Mouse (Mus musculus) c-Kit-negative CD71-positive TER-119-positive erythroid progenitor cells, embryonic 14.5 days (primary cell): ENCODE results near the gene Naif1.

Experiments
- DNase-seq: peaks from one replicate; pipeline ENCODE4 v3.0.0-alpha.2; 2013; ENCODE audit warnings: low read depth, low spot score

Gene Naif1

GRCm38 (mm10) chr2:32427720-32428119, 22.5 kb upstream of the Naif1 start:
- DNase-seq = no peak

- DNase-seq = no peak
These were observed 22.0 kb upstream of the Naif1 start for GRCm38 (mm10) chr2:32428262-32428722.

- DNase-seq = no peak
These were observed 20.9 kb upstream of the Naif1 start for GRCm38 (mm10) chr2:32429215-32429891.

GRCm38 (mm10) chr2:32430701-32431676, 19.3 kb upstream of the Naif1 start:
- no peak for DNase-seq

- DNase-seq = no peak
These were observed 13.4 kb upstream of the Naif1 start for GRCm38 (mm10) chr2:32436686-32437372.

GRCm38 (mm10) chr2:32437612-32438166, 12.6 kb upstream of the Naif1 start:
- DNase-seq = no peak

GRCm38 (mm10) chr2:32438733-32439132, 11.5 kb upstream of the Naif1 start:
- DNase-seq = no peak

GRCm38 (mm10) chr2:32439177-32439576, 11.1 kb upstream of the Naif1 start:
- no peak for DNase-seq

DNA sequence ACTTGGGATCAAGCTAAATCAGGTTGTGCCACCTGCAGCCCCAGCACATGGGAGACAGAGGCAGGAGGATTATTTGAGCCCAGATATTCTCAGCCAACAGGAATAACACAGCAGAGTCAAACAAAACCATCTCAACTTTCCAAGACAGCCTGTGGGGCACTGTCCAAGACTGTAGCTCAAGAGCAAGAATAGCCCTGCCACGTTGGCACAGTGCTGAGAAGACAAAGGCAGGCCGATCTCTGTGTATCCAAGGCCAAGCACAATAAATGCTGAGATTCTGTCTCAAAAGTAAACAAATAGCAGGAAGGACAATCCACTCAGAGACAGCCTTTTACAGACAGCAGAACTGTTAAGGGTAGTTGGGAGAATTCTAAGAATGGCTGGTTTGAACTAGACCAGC, 10.1 kb upstream of the Naif1 start:
- DNase-seq = no peak

DNA sequence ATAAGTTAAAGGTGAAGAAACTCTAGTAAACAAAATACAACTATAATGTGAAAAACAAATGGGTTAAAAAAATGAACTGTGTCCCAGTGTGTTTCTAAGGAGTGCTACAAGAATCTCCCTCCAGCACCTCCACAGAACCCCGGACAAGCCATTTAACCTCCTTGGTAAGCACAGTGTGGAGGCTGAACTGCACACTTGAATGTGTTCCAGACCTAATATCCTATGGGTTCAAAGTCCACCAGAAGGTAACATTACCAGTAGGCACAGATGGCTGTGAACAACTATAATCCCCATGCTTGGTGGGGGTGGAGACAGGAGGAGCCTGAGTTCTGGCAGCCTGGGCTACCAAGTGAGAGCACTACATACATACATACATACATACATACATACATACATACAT, 9.6 kb upstream of the Naif1 start:
- DNase-seq = no peak

GRCm38 (mm10) chr2:32441550-32441949, 8.7 kb upstream of the Naif1 start:
- DNase-seq = no peak

DNA sequence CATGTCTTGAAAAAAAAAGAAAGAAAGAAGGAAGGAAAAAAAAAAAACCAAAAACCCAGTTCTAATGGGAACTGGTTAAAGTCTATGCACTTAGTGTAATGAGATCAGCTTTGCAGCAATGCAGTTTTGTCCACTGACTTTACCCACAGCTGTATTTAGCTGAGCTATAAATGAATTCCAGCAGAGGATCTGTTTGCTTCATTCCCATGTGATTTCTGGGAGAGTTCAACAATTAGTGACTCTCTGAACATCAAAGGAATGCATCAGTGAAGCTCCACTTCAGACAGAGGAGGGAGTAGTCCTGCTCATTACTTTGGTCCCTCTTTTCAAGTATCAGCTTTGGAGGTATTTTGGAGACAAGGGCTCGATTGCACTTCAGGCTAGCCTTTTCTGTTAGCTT, 4.7 kb upstream of the Naif1 start:
- DNase-seq = no peak

DNA sequence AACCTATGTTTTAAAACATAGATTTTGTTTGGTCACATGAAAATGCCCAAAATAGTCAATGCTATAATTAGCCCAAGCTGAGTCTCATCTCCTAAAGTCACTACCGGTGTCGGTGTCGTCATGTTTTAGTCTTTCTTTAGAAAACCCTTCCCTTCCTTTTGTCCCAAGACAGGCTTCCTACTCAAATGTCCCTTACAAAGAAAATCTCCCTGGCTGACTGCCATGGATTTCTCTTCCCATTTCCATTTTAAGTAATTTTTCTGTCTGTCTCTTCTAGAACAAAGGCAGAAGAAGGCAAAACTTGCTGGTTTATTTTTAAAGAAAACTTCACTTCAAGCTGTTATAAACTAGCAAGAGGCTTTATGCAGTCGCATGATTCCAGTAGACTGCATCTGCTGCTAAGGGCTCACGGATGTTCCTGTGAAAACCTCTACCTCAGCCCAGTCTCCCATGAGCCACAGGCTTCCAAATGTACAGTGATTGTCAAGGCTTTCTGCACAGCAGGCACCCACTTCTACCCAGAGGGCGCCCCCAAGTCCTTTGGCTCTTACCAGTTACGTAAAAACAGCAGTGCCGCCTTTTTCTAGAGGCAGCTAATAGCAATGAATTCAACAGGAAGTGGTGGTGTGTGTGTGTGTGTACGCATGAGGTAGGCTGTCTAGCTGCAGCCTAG, 2.9 kb upstream of the Naif1 start:
- DNase-seq = no peak

DNA sequence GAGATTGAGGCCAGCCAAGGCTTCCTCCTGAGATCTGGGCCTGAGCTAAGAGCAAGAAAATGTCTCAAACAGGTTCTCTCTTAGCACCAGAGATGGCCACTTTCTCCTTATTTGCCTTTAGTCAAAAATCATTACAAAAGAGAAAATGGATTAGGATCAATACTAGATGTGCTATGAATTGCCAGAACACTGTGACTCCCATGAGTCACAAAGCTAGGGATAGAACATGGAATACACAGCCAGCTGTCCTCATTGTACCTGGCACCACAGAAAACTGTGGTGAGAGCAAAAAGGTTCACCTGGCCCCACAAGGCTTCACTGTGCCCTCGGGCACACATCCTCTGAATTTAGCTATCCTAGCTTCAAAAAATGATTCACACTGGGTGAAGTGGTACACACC, 1.8 kb upstream of the Naif1 start:
- DNase-seq = no peak

- DNase-seq = peak; percentile 96
These were observed 906 bp downstream of the Naif1 start, which contains the start of gene Slc25a25 for GRCm38 (mm10) chr2:32450881-32451844. Gene Slc25a25, minus strand, starts transcription at chr2:32451445.

DNA sequence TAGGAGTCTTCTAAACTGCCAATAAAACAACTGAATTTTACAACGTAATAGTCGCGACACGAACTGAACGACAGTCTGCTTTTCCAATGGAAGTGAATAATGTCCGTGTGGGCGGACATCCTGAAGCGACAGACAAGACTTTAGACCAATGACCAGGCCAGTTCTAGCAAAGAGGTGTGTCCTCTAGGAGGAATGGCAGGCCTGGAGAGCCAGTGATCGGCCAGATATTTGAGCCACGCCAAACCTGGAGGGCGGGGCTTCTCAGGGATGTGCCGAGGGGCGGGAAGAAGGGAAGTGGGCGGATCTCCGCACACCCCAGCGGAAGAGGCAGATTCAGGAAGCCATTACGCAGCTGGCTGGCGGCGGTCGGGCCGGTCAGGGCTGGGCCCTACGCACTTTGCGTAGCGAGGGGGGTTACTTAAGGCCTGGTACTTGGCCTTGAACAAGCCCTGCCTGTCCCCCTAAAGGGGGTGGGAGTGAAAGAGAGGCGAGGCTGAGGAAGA, 1.7 kb downstream of the Naif1 start:
- peak; percentile 97 for DNase-seq

DNA sequence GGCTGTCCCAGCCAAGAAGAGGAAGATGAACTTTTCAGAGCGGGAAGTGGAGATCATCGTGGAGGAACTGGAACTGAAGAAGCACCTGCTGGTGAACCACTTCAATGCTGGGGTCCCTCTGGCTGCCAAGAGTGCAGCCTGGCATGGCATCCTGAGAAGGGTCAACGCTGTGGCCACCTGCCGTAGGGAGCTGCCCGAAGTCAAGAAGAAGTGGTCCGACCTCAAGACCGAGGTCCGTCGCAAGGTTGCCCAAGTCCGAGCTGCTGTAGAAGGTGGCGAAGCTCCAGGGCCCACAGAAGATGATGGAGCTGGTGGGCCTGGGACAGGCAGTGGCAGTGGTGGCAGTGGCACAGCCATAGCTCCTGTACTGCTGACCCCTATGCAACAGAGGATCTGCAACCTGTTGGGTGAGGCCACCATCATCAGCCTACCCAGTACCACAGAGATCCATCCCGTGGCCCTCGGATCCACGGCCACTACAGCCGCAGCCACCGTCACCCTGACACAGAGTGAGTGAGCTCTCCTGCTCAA, 2.2 kb downstream of the Naif1 start:
- no peak for DNase-seq

- no peak for DNase-seq
These were observed 3.5 kb downstream of the Naif1 start for GRCm38 (mm10) chr2:32453641-32454303.

- DNase-seq = no peak
These were observed 4.4 kb downstream of the Naif1 start for GRCm38 (mm10) chr2:32454633-32455032.
